Mouse (Mus musculus): Measurements from ENCODE around the gene Psmb11. TPM values are rescaled to one million over a fixed set of nuclear protein-coding genes. Genes with fewer than 3 reads are reported as not detected.
"Not testable (repeated sequence)": the region's sequence is repeated elsewhere in the genome, so short reads cannot be mapped to it uniquely, and the experiment has no call there.

Psmb11 gene
- total RNA-seq, 2 experiments from 2014 or later, result 0.26 TPM; not detected in 1

DNA sequence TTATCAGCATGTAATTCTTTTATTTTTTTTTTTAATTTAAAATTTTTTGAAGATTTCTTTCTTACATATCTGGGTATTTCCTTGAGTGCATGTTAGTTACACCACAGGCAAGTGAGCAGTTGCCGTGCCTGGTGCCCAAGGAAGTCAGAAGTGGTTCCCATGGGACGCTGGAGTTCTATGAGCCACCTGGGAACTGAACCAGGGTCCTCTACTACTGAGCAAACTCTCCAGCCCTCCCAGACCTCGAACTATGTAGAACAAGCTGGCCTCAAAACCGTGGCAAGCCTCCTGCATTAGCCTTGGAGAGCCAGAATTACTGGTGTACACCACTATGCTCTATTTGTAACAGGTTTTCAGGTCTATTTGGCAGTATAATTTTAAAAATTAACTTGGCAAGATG is 18.6 kb upstream of the Psmb11 start:
- no peak for DNase-seq
- intact Hi-C loops (cut with DNase I), result no loop called here

- peak; percentile 89 to 95 for DNase-seq
- intact Hi-C loops (cut with DNase I), result no loop called here
Measured at GRCm38 (mm10) chr14:54603038-54603654, 18.1 kb upstream of the Psmb11 start.

- DNase-seq, result no peak
- intact Hi-C loops (cut with DNase I), result no loop called here
Measured at GRCm38 (mm10) chr14:54603686-54604085, 17.5 kb upstream of the Psmb11 start.

- peak; percentile 66 to 74 for DNase-seq
- intact Hi-C loops (cut with DNase I), result no loop called here
Measured at GRCm38 (mm10) chr14:54605752-54606321, 15.4 kb upstream of the Psmb11 start, which contains the start of gene 4931414P19Rik. TSS of gene 4931414P19Rik (minus strand) at chr14:54605993.

- intact Hi-C loops (cut with DNase I), result loop anchor here (1.0 kb wide), 1 partner anchor 10 kb away; no protein-coding TSS in a partner anchor
Measured at GRCm38 (mm10) chr14:54607226-54607625, 14.0 kb upstream of the Psmb11 start.

GRCm38 (mm10) chr14:54609245-54609644 is 12.0 kb upstream of the Psmb11 start:
- intact Hi-C loops (cut with DNase I), result no loop called here
- no peak for DNase-seq

More at GRCm38 (mm10) chr14:54607226-54607625, 14.0 kb upstream of the Psmb11 start:
- DNase-seq, result no peak

DNA sequence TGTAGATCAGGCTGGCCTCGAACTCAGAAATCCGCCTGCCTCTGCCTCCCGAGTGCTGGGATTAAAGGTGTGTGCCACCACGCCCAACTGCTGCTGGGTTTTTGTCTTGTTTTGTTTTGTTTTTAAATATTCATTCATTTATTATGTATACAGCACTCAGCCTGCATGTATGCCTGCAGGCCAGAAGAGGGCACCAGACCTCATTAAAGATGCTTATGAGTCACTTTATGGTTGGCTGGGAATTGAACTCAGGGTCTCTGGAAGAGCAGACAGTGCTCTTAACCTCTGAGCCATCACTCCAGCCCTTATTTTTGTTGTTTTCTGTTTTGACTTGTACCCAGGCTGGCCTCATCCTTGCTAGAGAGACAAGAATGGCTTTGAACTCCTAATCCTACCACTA is 11.3 kb upstream of the Psmb11 start:
- no peak for DNase-seq
- intact Hi-C loops (cut with DNase I), result loop anchor here (5.0 kb wide), 1 partner anchor 37 kb away; no protein-coding TSS in a partner anchor

DNA sequence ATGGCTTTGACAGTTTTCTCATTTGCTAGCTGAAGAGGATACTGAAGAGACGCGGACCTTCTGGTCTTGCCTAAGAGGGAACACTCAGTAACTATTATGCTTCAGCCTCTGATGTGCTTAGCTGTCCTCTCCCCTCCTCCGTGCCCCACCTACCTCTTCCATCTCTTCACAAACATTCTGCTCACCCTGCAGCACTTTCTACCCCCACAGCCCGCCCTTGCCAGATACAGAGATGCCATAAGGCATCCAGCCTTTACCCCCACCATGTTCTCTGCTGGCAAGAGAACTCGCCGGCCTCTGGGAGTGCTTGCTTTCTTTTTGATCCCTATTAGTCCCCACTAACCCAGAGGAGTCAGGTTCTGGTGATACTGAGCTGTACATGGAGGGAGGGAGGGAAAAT is 10.6 kb upstream of the Psmb11 start:
- intact Hi-C loops (cut with DNase I), result loop anchor here (5.0 kb wide), 1 partner anchor 37 kb away; no protein-coding TSS in a partner anchor

DNA sequence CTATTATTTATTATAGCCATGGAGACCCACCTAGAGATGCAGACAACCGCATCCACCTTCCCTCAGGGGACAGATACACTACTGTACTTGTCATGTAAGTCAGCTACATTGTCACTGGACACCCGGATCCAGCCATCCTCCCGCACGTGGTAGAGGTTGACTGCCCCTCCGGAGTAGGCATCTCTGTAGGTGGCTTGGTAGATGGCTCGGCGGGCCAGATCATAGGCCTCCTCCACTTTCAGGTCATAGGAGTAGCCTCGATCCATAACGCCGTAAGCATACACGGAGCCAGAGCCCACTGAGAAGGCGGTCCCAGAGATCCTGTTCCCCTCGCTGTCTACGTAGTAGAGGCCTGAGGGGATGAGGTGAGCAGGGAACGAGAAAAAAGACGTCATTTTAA is 7.1 kb upstream of the Psmb11 start:
- intact Hi-C loops (cut with DNase I), result loop anchor here (5.0 kb wide), 1 partner anchor 33 kb away; no protein-coding TSS in a partner anchor
- DNase-seq, result not testable (repeated sequence)

More for the DNA sequence above, 10.6 kb upstream of the Psmb11 start:
- DNase-seq, result no peak

DNA sequence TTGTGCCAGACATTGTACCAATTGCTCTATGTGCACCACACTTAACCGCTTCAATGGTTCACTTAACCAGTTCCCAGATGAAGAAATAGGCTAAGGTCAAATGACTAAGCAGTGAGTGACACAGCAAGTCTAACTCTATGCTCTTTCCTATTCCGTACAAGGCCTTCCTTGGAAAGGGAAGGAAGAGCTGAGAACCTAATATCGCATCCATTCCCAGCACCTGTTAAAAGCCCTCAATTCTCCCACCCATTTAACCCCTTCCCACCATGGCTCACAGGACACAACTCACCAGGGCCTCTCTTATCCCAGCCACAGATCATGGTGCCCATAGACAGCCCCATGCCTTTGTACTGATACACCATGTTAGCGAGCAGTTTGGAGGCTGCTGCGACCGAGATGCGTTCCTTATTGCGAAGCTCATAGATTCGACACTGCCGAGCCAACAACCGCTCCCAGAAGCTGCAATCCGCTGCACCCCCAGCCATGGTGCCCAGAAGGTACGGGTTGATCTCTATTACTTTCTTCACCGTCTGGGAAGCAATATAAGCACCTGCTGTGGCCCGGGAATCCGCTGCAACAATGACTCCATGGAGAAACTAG is 4.9 kb upstream of the Psmb11 start:
- intact Hi-C loops (cut with DNase I), result no loop called here
- DNase-seq, result no peak

DNA sequence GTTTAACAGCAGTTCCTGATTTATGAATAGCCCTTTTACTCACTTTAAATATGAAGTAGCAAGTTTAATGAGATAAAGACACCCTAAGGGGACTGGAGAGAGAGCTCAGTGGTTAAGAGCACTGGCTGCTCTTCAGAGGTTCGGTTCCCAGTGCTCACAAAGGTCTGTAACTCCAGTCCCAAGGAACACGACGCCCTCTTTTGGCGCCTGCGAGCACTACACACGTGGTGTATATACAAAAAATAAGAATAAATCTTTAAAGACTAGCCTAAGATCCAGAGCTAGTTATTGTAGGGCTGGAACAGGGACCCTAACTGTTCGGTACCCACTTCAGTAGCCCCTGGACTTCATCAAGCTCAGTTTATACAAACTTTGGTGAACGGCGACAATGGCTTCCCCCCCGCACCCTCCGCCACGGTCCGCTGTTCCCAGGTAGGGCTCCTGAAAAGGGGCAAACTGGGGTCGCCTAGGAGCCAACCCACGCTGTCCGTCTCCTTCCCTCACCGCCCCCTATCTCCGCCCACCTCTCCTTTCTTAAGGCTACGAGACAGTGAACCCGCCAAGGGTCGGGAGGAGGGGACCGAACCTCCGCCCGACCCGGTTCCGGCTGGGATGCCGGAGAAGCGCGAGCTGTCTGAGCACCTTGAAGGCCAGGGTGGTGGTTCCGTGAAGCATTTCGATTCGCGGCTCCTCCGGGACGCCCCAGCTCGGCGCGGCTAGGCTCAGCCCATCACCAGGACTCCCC is 3.9 kb upstream of the Psmb11 start:
- DNase-seq, result no peak
- intact Hi-C loops (cut with DNase I), result loop anchor here (1.0 kb wide), 1 partner anchor 10 kb away; no protein-coding TSS in a partner anchor

DNA sequence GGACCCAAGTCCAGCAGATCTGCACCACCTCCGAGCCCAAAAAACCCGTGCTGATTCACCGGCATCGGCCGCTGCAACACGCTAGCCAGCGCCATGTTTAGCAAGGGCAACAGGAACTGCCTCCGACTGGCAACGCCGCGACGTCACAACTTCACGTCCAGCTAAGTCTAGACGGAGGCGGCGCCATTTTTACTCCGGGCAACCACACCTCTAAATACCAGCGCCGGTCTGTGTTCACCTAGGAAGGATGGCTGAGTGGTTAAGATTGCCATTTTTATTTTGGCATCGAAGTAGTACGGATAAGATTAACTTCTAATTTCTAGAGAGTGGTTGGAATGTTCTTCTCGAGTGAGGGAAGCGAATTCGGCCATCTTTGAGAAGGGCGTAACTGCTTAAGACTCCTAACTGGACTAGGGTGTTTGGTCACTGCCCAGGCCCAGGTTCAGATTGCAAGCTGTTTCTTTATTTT is 3.3 kb upstream of the Psmb11 start, which contains the start of gene Psmb5:
Gene Psmb5 (minus strand): TSS at position 126 of the 469 bp plus-strand sequence.
- intact Hi-C loops (cut with DNase I), result loop anchor here (1.0 kb wide), 1 partner anchor 11 kb away; no protein-coding TSS in a partner anchor
- DNase-seq, result peak; percentile 79 to 85

GRCm38 (mm10) chr14:54623334-54623733 is 2.1 kb downstream of the Psmb11 start:
- intact Hi-C loops (cut with DNase I), result no loop called here
- no peak for DNase-seq

GRCm38 (mm10) chr14:54624976-54625375 is 3.7 kb downstream of the Psmb11 start:
- no peak for DNase-seq
- intact Hi-C loops (cut with DNase I), result no loop called here

DNA sequence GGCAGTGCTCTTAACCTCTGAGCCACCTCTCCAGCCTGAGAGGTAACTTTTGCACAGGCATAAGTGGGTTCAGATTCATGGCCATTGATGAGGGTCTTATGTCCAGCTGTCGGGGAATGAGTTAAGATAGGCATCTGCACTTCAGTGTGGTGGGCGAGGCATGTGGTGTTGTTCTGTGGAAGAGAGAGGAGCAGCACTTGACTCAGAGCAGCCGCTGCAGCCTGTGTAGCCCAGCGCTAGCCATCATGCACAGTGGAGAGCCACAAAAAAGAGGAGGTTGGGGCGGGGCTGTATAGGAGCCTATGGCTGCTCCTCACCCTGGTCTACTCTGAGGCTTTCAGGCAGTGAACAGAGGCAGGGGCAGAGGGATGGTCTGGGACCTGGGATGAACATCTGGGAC is 6.9 kb downstream of the Psmb11 start:
- intact Hi-C loops (cut with DNase I), result no loop called here
- DNase-seq, result no peak

DNA sequence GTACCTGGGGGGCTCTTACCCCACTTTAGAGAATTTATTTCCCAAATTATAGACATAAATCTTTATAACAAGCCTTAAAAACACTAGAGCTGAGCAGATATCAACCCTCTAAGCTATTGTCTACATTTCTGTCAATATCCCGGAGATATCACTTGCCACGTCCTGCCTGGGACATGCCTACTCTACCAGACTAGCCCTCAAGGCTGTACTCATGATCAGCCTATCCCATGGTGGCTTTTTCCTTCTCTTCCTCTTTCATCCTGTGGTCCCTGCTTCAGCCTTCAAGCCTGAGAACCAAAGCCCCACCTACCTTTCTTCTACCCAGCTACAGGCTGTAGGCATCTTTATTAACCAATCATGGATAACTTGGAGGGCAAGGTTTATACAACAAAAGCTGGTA is 8.6 kb downstream of the Psmb11 start:
- intact Hi-C loops (cut with DNase I), result no loop called here
- DNase-seq, result no peak

GRCm38 (mm10) chr14:54630583-54631239 is 9.5 kb downstream of the Psmb11 start:
- no peak for DNase-seq
- intact Hi-C loops (cut with DNase I), result no loop called here

DNA sequence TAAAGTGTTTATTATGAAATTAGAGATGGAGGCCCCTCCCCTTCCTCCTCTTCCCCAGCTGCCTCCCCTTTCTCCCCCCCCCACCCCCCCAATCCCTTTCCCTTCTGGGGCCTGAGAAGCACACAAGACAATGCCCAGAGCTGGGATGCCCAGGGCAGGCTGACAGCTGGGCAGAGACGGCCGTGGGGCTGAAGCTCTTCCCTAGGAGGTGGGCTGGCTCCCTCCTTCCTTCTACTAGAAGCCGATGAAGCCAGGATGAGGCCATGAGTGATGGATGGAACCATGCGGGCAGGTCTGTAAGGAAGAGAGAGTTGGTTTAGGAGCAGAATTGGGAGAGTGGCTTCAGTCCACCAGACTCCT is 10.0 kb downstream of the Psmb11 start:
- no peak for DNase-seq
- intact Hi-C loops (cut with DNase I), result no loop called here

DNA sequence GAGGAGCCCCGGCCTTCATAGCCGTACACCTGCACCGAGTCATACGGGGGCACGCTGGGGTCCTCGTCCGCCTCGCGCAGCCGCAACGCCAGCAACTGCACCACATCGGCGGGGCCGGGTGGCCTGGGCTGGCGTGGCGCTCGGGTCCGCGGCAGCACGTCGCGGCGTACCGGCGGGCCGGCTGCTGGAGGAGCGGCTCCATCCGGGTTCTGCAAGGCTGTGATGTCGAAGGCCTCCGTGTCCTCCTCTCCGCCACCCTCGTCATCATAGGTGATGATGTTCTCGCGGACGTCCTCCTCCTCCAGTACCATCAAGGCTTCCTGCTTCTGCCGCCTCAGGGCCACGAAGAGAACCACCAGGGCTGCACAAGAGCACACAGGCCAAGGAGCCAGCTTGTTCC is 11.0 kb downstream of the Psmb11 start:
- no peak for DNase-seq

GRCm38 (mm10) chr14:54634182-54634581 is 12.9 kb downstream of the Psmb11 start:
- no peak for DNase-seq
- intact Hi-C loops (cut with DNase I), result no loop called here

More for the DNA sequence above, 11.0 kb downstream of the Psmb11 start:
- intact Hi-C loops (cut with DNase I), result no loop called here

Measured in gastrocnemius, postnatal 36 days (tissue).